Mouse (Mus musculus) heart, embryonic 14.5 days (tissue): ENCODE measurements around the gene Ccdc30. TPM values are rescaled to one million over a fixed set of nuclear protein-coding genes. Genes with fewer than 3 reads are reported as not detected.

Experiments
- ATAC-seq: fragments of 200-750 bp; cut with Nextera tagmentation; 2 replicates; pipeline ENCODE4 v1.8.0; 2017; ENCODE audit warnings: low read depth, moderate TSS enrichment; ENCODE audit not compliant: insufficient number of reproducible peaks, insufficient read depth, low FRiP score
- H3K27ac ChIP-seq, 2 experiments: fragments of 200-500 bp in 1 of 2; fragments of 300-500 bp in 1 of 2; sonication (generic) in 1 of 2; replicated peaks in 1 of 2; 2 replicates each; pipeline ENCODE4 v1.5.1; 2012 to 2014; ENCODE audit warnings: low read depth in 2 of 2, low read length in 2 of 2, control low read depth in 1 of 2, mild to moderate bottlenecking in 1 of 2, mixed read lengths in 1 of 2; ENCODE audit not compliant: control insufficient read depth in 1 of 2, insufficient read depth in 1 of 2
- H3K27me3 ChIP-seq: fragments of 300-500 bp; sonication (generic); 2 replicates; pipeline ENCODE4 v1.6.1; 2014; ENCODE audit warnings: mild to moderate bottlenecking, low read length, control low read depth; ENCODE audit not compliant: control insufficient read depth, insufficient read depth
- H3K36me3 ChIP-seq: fragments of 300-500 bp; sonication (generic); 2 replicates; pipeline ENCODE4 v1.6.1; 2014; ENCODE audit warnings: mild to moderate bottlenecking, control low read depth, low read length, mixed read lengths; ENCODE audit not compliant: control insufficient read depth, insufficient read depth
- H3K4me1 ChIP-seq, 2 experiments: fragments of 200-500 bp in 1 of 2; fragments of 300-500 bp in 1 of 2; sonication (generic) in 1 of 2; 2 replicates each; pipeline ENCODE4 v1.6.1; 2012 to 2014; ENCODE audit warnings: low read length in 2 of 2, control low read depth in 1 of 2, mixed read lengths in 1 of 2; ENCODE audit not compliant: control insufficient read depth in 2 of 2, insufficient read depth in 2 of 2
- H3K4me2 ChIP-seq: fragments of 300-500 bp; sonication (generic); 2 replicates; pipeline ENCODE4 v1.6.1; 2014; ENCODE audit warnings: mild to moderate bottlenecking, low read length
- H3K4me3 ChIP-seq, 2 experiments: fragments of 200-500 bp in 1 of 2; fragments of 300-500 bp in 1 of 2; sonication (generic) in 1 of 2; 2 replicates each; pipeline ENCODE4 v1.5.1; 2012 to 2014; ENCODE audit warnings: low read length in 2 of 2, mild to moderate bottlenecking in 2 of 2, control low read depth in 1 of 2, low read depth in 1 of 2, moderate library complexity in 1 of 2; ENCODE audit not compliant: control insufficient read depth in 1 of 2, insufficient read depth in 1 of 2
- H3K9ac ChIP-seq: fragments of 300-500 bp; sonication (generic); 2 replicates; pipeline ENCODE4 v1.6.1; 2014; ENCODE audit warnings: mild to moderate bottlenecking, low read length
- H3K9me3 ChIP-seq: fragments of 300-500 bp; sonication (generic); 2 replicates; pipeline ENCODE4 v1.6.1; 2016; ENCODE audit warnings: low read length, control low read depth; ENCODE audit not compliant: control insufficient read depth
- WGBS: fragments of 180-500 bp; shearing (Covaris S2); extraction: QIAGEN DNeasy Blood & Tissue Kit; methylation state at CpG from one replicate; pipeline ENCODE4 v1.1.7; 2014; 5-methylcytosine and 5-hydroxymethylcytosine counted together
- polyA plus RNA-seq: library from polyadenylated mRNA; unstranded; fragments of >200 nt; fragmentation: Nextera tagmentation; extraction: Ambion mirVana; gene quantifications from 2 replicates; pipeline ENCODE4 v1.2.1, GENCODE M21; 2014

Gene Ccdc30
- polyA plus RNA-seq = 4.0 and 4.6 TPM in 2 replicates

DNA sequence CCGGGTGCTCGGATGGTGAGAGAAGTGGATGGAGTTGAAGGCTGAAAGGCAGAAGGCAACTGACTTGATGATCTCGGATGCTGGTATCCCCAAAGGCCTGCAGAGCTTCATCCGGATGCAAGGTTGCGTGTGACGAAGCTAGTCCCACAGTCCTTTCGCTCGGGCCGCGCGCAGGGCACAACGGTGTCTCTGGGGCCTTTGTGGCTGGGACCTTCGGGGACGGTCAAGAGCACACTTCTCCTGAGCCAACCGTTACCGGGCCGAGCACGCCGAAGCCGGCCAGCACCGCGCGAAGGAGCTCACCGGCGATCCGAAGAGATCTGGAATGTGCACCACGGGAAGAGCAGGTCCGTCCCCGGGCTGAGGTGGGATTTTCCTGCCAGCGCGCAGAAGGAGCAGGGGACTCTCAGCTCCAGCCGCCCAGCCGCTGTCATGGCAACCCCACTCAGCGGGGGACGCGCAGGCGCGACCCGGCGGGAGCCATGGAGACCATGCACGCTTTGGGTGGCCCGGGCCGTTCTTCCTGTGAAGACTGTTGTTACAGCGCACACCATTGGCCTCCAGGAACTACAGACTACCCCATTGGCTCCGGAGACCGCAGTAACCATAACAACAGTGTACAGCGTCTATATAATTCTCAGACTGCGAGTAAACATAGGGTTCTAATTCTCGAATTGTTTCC, at the start of gene Ccdc30:
Ccdc30 (minus strand) TSS at position 450 of the 682 bp plus-strand sequence.
- peak within 1 kb of the TSS; percentile 52 to 58 for H3K4me3 ChIP-seq
- no peaks in the 10 kb centered on the region for H3K9me3 ChIP-seq
- no peaks in the 10 kb centered on the region for H3K36me3 ChIP-seq
- H3K4me1 ChIP-seq = peaks cover 7 to 24% of the 10 kb centered on the region in 2 experiments; a peak in 3 of 4 replicates
- under 1% methylated on average over 49 of the region's 49 CpGs for WGBS
- H3K27ac ChIP-seq = no peak within 1 kb of the TSS
- peak within 1 kb of the TSS; percentile 85 for H3K4me2 ChIP-seq
- no peaks in the 10 kb centered on the region for H3K27me3 ChIP-seq
- peak; percentile 97 for ATAC-seq
- peak within 1 kb of the TSS; percentile 66 for H3K9ac ChIP-seq

DNA sequence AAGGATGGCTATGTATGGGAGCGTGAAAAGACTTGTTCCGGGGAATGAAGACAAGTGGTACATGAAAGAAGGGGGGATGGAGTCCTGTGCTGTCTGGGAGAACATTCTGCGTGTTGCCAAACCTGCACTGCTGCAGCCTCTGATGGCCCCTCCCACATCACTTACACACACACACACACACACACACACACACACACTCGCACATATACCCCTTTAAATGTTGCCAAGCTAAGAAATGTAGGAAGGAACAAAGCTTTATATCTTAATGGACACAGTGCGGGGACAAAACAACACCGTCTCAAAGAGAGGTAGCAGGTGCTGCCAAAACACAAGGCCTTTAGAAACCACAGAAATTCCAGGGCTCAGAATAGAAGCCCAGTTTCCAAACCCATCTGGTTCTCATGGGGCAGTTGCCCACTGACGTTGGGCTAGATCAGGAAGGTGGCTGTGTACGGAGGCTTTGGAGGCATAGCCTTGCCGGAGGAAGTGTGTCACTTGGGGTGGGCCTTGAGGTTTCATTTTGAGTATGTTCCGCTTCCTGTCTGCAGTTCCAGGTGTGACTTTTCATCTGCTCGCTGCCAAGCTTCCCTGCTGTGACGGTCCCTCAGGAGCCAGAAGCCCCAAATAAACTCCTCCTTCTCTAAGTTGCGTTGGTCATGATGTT, 48.6 kb upstream of the Ccdc30 start:
- Histone ChIP-seq H3K4me3 (no peak overlapping the region), H3K27ac (peak overlapping the region; percentile 68 to 80; a peak in 3 of 4 replicates), H3K4me2 (peak overlapping the region; percentile 47), H3K9ac (no peak overlapping the region), H3K4me1 (peaks cover 26 to 30% of the 10 kb centered on the region in 2 experiments), H3K36me3 (no peaks in the 10 kb centered on the region), H3K9me3 (no peaks in the 10 kb centered on the region), H3K27me3 (no peaks in the 10 kb centered on the region)
- WGBS = 63% methylated on average over 13 of the region's 13 CpGs
- ATAC-seq = no peak

DNA sequence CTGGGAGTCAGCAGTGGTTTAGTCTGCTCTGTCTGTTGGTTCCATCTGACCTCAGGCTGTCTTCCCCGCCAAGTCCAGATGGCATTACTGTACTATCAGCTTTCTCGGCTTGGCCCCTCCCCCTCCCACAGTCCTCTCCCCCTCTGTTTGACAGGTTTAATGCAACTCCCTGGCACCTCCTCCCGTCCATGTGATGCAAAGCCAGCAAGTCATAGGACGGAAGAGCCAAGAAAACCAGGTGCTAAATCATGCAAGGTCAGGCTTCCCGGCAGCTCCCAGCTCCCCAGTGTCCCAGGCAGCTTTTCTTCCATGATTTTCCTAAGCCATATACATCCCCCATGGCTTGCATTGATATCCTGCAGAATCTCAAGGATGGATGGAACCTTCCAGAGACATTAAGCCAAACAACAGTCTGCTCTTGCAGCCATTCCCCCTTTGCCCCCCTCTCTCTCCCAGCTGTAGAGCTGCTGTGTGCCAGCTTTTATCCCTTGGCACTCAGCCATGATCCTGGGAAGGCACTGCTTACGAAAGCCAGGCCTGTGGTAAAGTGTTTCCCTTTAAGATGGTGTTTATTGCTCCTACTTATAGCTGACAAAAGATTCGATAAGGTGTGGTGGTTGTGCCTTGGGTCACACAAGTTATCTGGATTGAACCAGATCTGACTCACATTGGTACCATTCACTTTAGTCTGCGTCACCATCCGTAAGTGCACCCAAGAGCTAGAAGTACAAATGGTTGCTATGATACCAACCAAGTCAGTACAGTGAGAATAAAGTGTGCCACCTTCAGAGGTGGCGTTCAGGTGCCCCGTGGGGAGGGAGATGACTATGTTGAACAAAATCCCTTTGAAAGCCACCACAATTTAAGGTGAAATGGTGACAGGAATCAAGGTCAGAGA, 47.8 kb upstream of the Ccdc30 start:
- no peaks in the 10 kb centered on the region for H3K27me3 ChIP-seq
- H3K4me3 ChIP-seq = no peak overlapping the region
- H3K9ac ChIP-seq = 0 out of 2 replicates have a peak overlapping the region, but pooled peaks have one; percentile 28
- peak overlapping the region; percentile 47 for H3K4me2 ChIP-seq
- H3K27ac ChIP-seq = peak overlapping the region; percentile 68 to 80
- no peaks in the 10 kb centered on the region for H3K9me3 ChIP-seq
- H3K36me3 ChIP-seq = no peaks in the 10 kb centered on the region
- H3K4me1 ChIP-seq = peaks cover 26 to 30% of the 10 kb centered on the region in 2 experiments
- ATAC-seq = peak; percentile 65
- 19% methylated on average over 11 of the region's 11 CpGs for WGBS

DNA sequence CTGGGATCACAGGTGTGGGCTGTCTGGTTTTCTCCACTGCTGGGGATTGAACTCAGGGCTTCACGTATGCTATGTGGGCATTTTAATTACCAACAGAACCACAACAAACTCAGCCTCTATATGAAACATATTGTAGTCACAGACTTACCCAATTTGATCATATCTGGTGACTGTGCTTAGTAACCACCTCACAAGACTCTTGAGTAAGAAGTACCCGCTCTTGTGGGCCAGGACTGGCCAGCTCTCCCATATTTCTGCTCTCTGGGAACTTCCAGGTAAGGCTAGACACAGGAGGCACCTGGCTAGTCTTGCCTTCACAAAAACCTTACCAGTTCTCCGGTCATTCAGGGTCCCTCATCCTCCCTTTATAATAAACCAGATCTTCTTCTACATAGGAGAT, 47.1 kb upstream of the Ccdc30 start:
- Histone ChIP-seq H3K4me3 (no peak overlapping the region), H3K9ac (0 out of 2 replicates have a peak overlapping the region, but pooled peaks have one; percentile 28), H3K4me1 (peaks cover 26 to 30% of the 10 kb centered on the region in 2 experiments), H3K27ac (peak overlapping the region; percentile 32 to 80; a peak in 2 of 4 replicates), H3K9me3 (no peaks in the 10 kb centered on the region), H3K4me2 (peak overlapping the region; percentile 47), H3K27me3 (no peaks in the 10 kb centered on the region), H3K36me3 (no peaks in the 10 kb centered on the region)
- WGBS = 84% methylated on average over 3 of the region's 3 CpGs
- 0 out of 2 replicates have a peak, but pooled peaks have one; percentile 1 for ATAC-seq

DNA sequence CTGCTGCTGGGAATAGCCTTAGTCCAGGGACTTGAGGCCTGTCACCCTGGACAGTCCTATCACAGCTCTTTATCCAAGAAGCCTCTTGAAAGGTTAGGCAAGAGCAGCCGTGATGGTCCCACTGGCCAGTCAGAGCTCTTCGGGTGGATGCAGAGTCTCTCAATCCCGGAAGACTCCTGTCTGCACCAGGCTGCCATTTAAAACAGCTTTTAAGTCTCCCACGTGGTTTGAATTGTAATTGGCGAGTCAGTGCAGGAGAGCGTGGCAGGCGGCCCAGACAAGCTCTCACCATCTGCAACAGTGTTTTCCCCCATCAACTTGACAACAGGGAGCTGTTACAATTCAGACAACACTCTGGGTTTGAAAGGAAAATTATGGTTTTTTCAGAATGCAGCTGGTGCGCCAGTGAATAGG, 45.4 kb upstream of the Ccdc30 start:
- no peak overlapping the region for H3K4me2 ChIP-seq
- no peak overlapping the region for H3K9ac ChIP-seq
- ATAC-seq = peak; percentile 56
- H3K27me3 ChIP-seq = no peaks in the 10 kb centered on the region
- 22% methylated on average over 8 of the region's 8 CpGs for WGBS
- peak overlapping the region; percentile 2 to 66; a peak in 3 of 4 replicates for H3K27ac ChIP-seq
- no peaks in the 10 kb centered on the region for H3K9me3 ChIP-seq
- peaks cover 26 to 34% of the 10 kb centered on the region in 2 experiments for H3K4me1 ChIP-seq
- H3K36me3 ChIP-seq = no peaks in the 10 kb centered on the region
- no peak overlapping the region for H3K4me3 ChIP-seq

DNA sequence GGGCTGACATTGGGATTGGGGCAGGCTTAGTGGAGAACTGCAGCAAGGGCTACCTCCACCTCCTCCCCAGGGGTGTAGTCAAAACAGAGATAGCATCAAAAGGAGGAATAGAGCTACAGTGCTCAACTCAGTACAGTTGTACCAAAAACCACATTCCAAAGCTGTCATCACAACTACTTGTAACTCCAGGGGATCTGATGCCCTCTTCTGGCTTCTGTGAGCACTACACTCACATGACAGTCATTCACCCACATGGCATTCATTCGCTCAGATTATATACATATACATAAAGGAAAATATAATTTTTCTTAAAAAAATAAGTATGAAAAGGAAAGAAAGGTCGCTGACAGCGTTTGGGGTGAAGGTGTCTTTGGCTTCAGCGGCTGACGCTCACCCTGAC, 45.0 kb upstream of the Ccdc30 start:
- Histone ChIP-seq H3K9ac (no peak overlapping the region), H3K27ac (peak overlapping the region; percentile 2 to 66; a peak in 3 of 4 replicates), H3K4me1 (peaks cover 26 to 34% of the 10 kb centered on the region in 2 experiments), H3K27me3 (no peaks in the 10 kb centered on the region), H3K4me3 (no peak overlapping the region), H3K9me3 (peaks cover 3% of the 10 kb centered on the region; the same call in 1 of the 2 replicates), H3K4me2 (no peak overlapping the region), H3K36me3 (no peaks in the 10 kb centered on the region)
- ATAC-seq = no peak
- 35% methylated on average over 5 of the region's 5 CpGs for WGBS

DNA sequence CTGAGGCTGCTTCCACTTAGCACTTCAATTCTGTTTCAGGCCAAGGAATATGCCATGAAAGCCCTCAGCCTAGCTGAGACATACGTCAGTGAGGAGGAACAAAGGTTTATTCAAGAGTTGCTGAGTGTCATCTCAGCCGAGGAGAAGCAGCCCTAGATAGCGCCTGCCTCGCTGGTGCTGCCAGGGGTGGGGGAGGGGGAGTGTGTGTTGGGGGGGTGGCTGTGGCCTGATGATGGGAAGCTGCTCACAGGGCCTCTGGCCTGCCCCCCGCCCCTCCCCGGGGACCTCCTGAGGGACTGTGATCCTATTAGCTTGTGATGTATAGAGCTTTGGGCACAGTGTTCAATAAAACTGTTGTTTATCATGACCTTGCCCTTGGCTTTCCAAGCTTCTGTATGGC, 38.2 kb upstream of the Ccdc30 start:
- Histone ChIP-seq H3K36me3 (no peaks in the 10 kb centered on the region), H3K27ac (no peak overlapping the region), H3K27me3 (no peaks in the 10 kb centered on the region), H3K9me3 (peaks cover 4% of the 10 kb centered on the region; the same call in 1 of the 2 replicates), H3K4me1 (peaks cover 6 to 17% of the 10 kb centered on the region in 2 experiments), H3K4me3 (no peak overlapping the region), H3K4me2 (0 out of 2 replicates have a peak overlapping the region, but pooled peaks have one; percentile 8), H3K9ac (0 out of 2 replicates have a peak overlapping the region, but pooled peaks have one; percentile 30)
- ATAC-seq = no peak
- WGBS = 11% methylated on average over 6 of the region's 6 CpGs
